ENCODE assay signal across 15 mouse cellular contexts in the genomic region with DNA sequence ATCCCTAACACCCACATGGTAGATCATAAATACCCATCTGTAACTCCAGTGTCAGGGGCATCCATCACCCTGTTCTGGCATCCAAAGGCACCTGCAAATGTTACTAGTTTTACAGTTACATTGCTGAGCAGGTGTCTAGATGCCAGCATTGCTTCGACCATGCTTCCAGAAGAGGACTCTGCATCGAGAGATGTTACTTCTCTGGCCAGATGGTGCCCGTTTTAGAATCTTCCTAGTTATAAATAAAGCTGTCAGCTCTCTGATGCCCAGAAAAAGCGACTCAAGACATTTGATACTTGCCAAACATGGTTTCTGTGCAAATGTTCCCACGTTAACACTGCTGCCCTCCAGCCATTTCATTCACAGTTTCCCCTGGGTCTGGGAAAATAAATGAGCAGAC. TPM values are rescaled to one million over a fixed set of nuclear protein-coding genes. Genes with fewer than 3 reads are reported as not detected.
A peak's percentile ranks its signal among the peaks of the same experiment; 100 is the strongest.
DNase-seq lines count a peak whose midpoint lies in the region; ATAC-seq lines count a peak whose summit lies in the region.
"Had no signal": no experiment of that assay in that cellular context is flagged by ENCODE, and none has a peak within 500 bp of the region (broad histone marks: within the 10 kb centered on the region; RNA-seq: fewer than 3 reads in every experiment).

No protein-coding gene starts in this region.

- intact Hi-C loops in gastrocnemius, postnatal 36 days (cut with DNase I) = loop anchor here (5.0 kb wide), 1 partner anchor 119 kb away; no protein-coding TSS in a partner anchor

- no peak for DNase-seq in frontal cortex, postnatal 25 days (ENCODE audit: low spot score in 2 of 2)
- peak; percentile 20 for DNase-seq in gastrocnemius, postnatal 25 days
- DNase-seq in gastrocnemius, postnatal 36 days = no peak
- DNase-seq in right cerebral cortex, adult 2 months (ENCODE audit: low spot score in 2 of 2) = peak; percentile 7 to 16
- no peak for DNase-seq in right cerebral cortex, postnatal 25 days
- no peak for DNase-seq in adrenal gland, postnatal 25 days
- DNase-seq: adrenal gland, postnatal 10 days; cerebellum, adult 18-20 months; cerebellum, adult 9-11 months; cerebellum, postnatal 36 days; gastrocnemius, postnatal 10 days; heart, adult 18-20 months; heart, postnatal 10 days had no signal

- ATAC-seq in frontal cortex, adult (ENCODE audit: low TSS enrichment) = peak; percentile 97
- ATAC-seq: hindbrain, postnatal 0 days had no signal

RNA-seq across cellular contexts. Expression of a gene that starts 16.3 kb away (rescaled TPM):
- 10 to 100 TPM; 15.1 to 17.2 TPM for total RNA-seq in gastrocnemius, postnatal 25 days (2021)
- total RNA-seq in gastrocnemius, postnatal 36 days (2021) = 10 to 100 TPM; 16.4 to 17.8 TPM
- 41.6 and 45.8 TPM in 2 replicates for total RNA-seq in adrenal gland, postnatal 25 days (2021)

RNA-seq across cellular contexts. Expression of a gene that starts 26.4 kb away (rescaled TPM):
- total RNA-seq in gastrocnemius, postnatal 25 days (2021) = 10 to 100 TPM; 44.6 to 48.0 TPM
- 10 to 100 TPM; 46.8 to 49.9 TPM for total RNA-seq in gastrocnemius, postnatal 36 days (2021)
- 87.3 and 137 TPM in 2 replicates for total RNA-seq in adrenal gland, postnatal 25 days (2021)

RNA-seq across cellular contexts. Expression of a gene that starts 50.9 kb away (rescaled TPM):
- 10 to 100 TPM; 42.9 to 45.4 TPM for total RNA-seq in gastrocnemius, postnatal 25 days (2021)
- 10 to 100 TPM; 42.5 to 43.6 TPM for total RNA-seq in gastrocnemius, postnatal 36 days (2021)
- total RNA-seq in adrenal gland, postnatal 25 days (2021) = 41.2 and 53.3 TPM in 2 replicates

Comparison
In these comparisons a context has a peak if more than half of its experiments do, and no peak if none do; other contexts are left out.
1. DNase-seq: peak in gastrocnemius, postnatal 25 days (single experiment) and right cerebral cortex, adult 2 months (2 of 2); none in frontal cortex, postnatal 25 days (0 of 2), gastrocnemius, postnatal 36 days (0 of 2), right cerebral cortex, postnatal 25 days (single experiment) and adrenal gland, postnatal 25 days (single experiment).